Mouse (Mus musculus) stomach, postnatal 0 days (tissue): ENCODE results near the gene Dnah12. TPM values are rescaled to one million over a fixed set of nuclear protein-coding genes. Genes with fewer than 3 reads are reported as not detected.

Source experiments
- ATAC-seq: fragments of 200-750 bp; cut with Nextera tagmentation; 2 replicates; pipeline ENCODE4 v1.8.0; 2017; ENCODE audit not compliant: low FRiP score, low TSS enrichment
- DNase-seq: peaks from one replicate; pipeline ENCODE4 v3.0.0-alpha.2; 2016; ENCODE audit warnings: low spot score
- H3K27ac ChIP-seq: fragments of 300-500 bp; sonication (generic); replicated peaks from 2 replicates; pipeline ENCODE4 v1.5.1; 2014; ENCODE audit warnings: mild to moderate bottlenecking, control low read depth
- H3K27me3 ChIP-seq: fragments of 300-500 bp; sonication (generic); 2 replicates; pipeline ENCODE4 v1.6.1; 2014; ENCODE audit warnings: low read length; ENCODE audit not compliant: control insufficient read depth, insufficient read depth
- H3K36me3 ChIP-seq: fragments of 300-500 bp; sonication (generic); 2 replicates; pipeline ENCODE4 v1.6.1; 2014; ENCODE audit warnings: low read length, mixed read lengths; ENCODE audit not compliant: control insufficient read depth, insufficient read depth
- H3K4me1 ChIP-seq: fragments of 300-500 bp; sonication (generic); replicated peaks from 2 replicates; pipeline ENCODE4 v1.6.1; 2014; ENCODE audit warnings: antibody characterized with exemption; ENCODE audit not compliant: control insufficient read depth, insufficient read depth
- H3K4me2 ChIP-seq: fragments of 300-500 bp; sonication (generic); replicated peaks from 2 replicates; pipeline ENCODE4 v1.6.1; 2014; ENCODE audit warnings: low read depth, mild to moderate bottlenecking, control low read depth, moderate library complexity
- H3K4me3 ChIP-seq: fragments of 300-500 bp; sonication (generic); 2 replicates; pipeline ENCODE4 v1.5.1; 2014; ENCODE audit warnings: low read depth, low read length, control low read depth
- H3K9ac ChIP-seq: fragments of 300-500 bp; sonication (generic); 2 replicates; pipeline ENCODE4 v1.6.1; 2014; ENCODE audit warnings: mild to moderate bottlenecking, low read length, control low read depth, mixed read lengths
- H3K9me3 ChIP-seq: fragments of 300-500 bp; sonication (generic); 2 replicates; pipeline ENCODE4 v1.6.1; 2016; ENCODE audit warnings: low read length; ENCODE audit not compliant: control insufficient read depth
- CTCF ChIP-seq: IDR thresholded peaks from 2 replicates; pipeline ENCODE4 v1.5.1; 2016; ENCODE audit warnings: antibody characterized with exemption, low read depth, mild to moderate bottlenecking, moderate library complexity
- EP300 ChIP-seq: optimal IDR thresholded peaks from 2 replicates; pipeline ENCODE3; 2016; ENCODE audit warnings: antibody characterized with exemption
- WGBS: fragments of 180-500 bp; shearing (Covaris S2); extraction: QIAGEN DNeasy Blood & Tissue Kit; methylation state at CpG from one replicate; pipeline ENCODE4 v1.1.7; 2014; 5-methylcytosine and 5-hydroxymethylcytosine counted together
- polyA plus RNA-seq: library from polyadenylated mRNA; unstranded; fragments of >200 nt; fragmentation: Nextera tagmentation; extraction: Ambion mirVana; gene quantifications from 2 replicates; pipeline ENCODE4 v1.2.1, GENCODE M21; 2015

Gene Dnah12
- polyA plus RNA-seq, 1 experiment from 2014 or later, result 0.02 TPM

GRCm38 (mm10) chr14:26881700-26882099 is 188.6 kb downstream of the Dnah12 start:
- Histone ChIP-seq H3K27ac (no peak overlapping the region), H3K36me3 (no peaks in the 10 kb centered on the region), H3K9me3 (no peaks in the 10 kb centered on the region), H3K4me2 (no peak overlapping the region), H3K9ac (no peak overlapping the region), H3K27me3 (no peaks in the 10 kb centered on the region), H3K4me3 (no peak overlapping the region), H3K4me1 (no peaks in the 10 kb centered on the region)
- TF ChIP-seq EP300 (no peak), CTCF (no peak)
- ATAC-seq (no peak), DNase-seq (peak; percentile 17)
- 62% methylated on average over 5 of the region's 5 CpGs for WGBS

- Histone ChIP-seq H3K27ac (no peak overlapping the region), H3K4me1 (no peaks in the 10 kb centered on the region), H3K9ac (no peak overlapping the region), H3K27me3 (no peaks in the 10 kb centered on the region), H3K4me3 (no peak overlapping the region), H3K4me2 (no peak overlapping the region), H3K36me3 (no peaks in the 10 kb centered on the region), H3K9me3 (no peaks in the 10 kb centered on the region)
- ATAC-seq (no peak), DNase-seq (no peak)
- 51% methylated on average over 3 of the region's 3 CpGs for WGBS
- no peak for TF ChIP-seq EP300
- no peak for TF ChIP-seq CTCF
Observed at GRCm38 (mm10) chr14:26887244-26887643, 194.2 kb downstream of the Dnah12 start.

GRCm38 (mm10) chr14:26890777-26891176 is 197.7 kb downstream of the Dnah12 start:
- 84% methylated on average over 3 of the region's 3 CpGs for WGBS
- Histone ChIP-seq H3K9me3 (no peaks in the 10 kb centered on the region), H3K36me3 (no peaks in the 10 kb centered on the region), H3K27ac (no peak overlapping the region), H3K27me3 (no peaks in the 10 kb centered on the region), H3K4me1 (no peaks in the 10 kb centered on the region), H3K4me2 (no peak overlapping the region), H3K9ac (no peak overlapping the region), H3K4me3 (no peak overlapping the region)
- DNase-seq, result no peak
- TF ChIP-seq CTCF (no peak), EP300 (no peak)
- ATAC-seq, result no peak

GRCm38 (mm10) chr14:26894392-26894791 is 201.3 kb downstream of the Dnah12 start, which contains the start of gene Asb14:
TSS of gene Asb14 (plus strand) at chr14:26894557.
- H3K27me3 ChIP-seq, result no peaks in the 10 kb centered on the region
- DNase-seq, result no peak
- no peak for ATAC-seq
- WGBS, result 85% methylated on average over 4 of the region's 4 CpGs
- H3K4me2 ChIP-seq, result no peak within 1 kb of the TSS
- TF ChIP-seq CTCF, result no peak
- H3K4me1 ChIP-seq, result no peaks in the 10 kb centered on the region
- no peaks in the 10 kb centered on the region for H3K9me3 ChIP-seq
- no peak within 1 kb of the TSS for H3K27ac ChIP-seq
- no peaks in the 10 kb centered on the region for H3K36me3 ChIP-seq
- H3K9ac ChIP-seq, result no peak within 1 kb of the TSS
- H3K4me3 ChIP-seq, result no peak within 1 kb of the TSS

- ATAC-seq, result no peak
- 72% methylated on average over 2 of the region's 2 CpGs for WGBS
- no peaks in the 10 kb centered on the region for H3K27me3 ChIP-seq
- H3K27ac ChIP-seq, result no peak overlapping the region
- DNase-seq, result no peak
- H3K4me3 ChIP-seq, result no peak overlapping the region
- no peaks in the 10 kb centered on the region for H3K36me3 ChIP-seq
- no peak for TF ChIP-seq EP300
- TF ChIP-seq CTCF, result no peak
- H3K4me2 ChIP-seq, result no peak overlapping the region
- H3K9me3 ChIP-seq, result no peaks in the 10 kb centered on the region
- H3K9ac ChIP-seq, result no peak overlapping the region
- H3K4me1 ChIP-seq, result no peaks in the 10 kb centered on the region
Observed at GRCm38 (mm10) chr14:26899490-26899889, 206.4 kb downstream of the Dnah12 start.

- ATAC-seq, result no peak
- no peak for TF ChIP-seq CTCF
- no peak for TF ChIP-seq EP300
- Histone ChIP-seq H3K9ac (no peak overlapping the region), H3K36me3 (no peaks in the 10 kb centered on the region), H3K27me3 (no peaks in the 10 kb centered on the region), H3K4me1 (no peaks in the 10 kb centered on the region), H3K4me3 (no peak overlapping the region), H3K27ac (no peak overlapping the region), H3K9me3 (no peaks in the 10 kb centered on the region), H3K4me2 (no peak overlapping the region)
- WGBS, result 76% methylated on average over 12 of the region's 12 CpGs
- DNase-seq, result no peak
Observed at GRCm38 (mm10) chr14:26900893-26901292, 207.8 kb downstream of the Dnah12 start.
